21 mouse cellular contexts compared by ENCODE assay signal in genomic region chr11:5355266-5355764, GRCm38 (mm10).
A peak's percentile ranks its signal among the peaks of the same experiment; 100 is the strongest.
DNase-seq lines count a peak whose midpoint lies in the region; ATAC-seq and TF ChIP-seq lines count a peak whose summit lies in the region.
"Had no signal": no experiment of that assay in that cellular context is flagged by ENCODE, and none has a peak within 500 bp of the region (broad histone marks: within the 10 kb centered on the region; RNA-seq: fewer than 3 reads in every experiment).

No protein-coding gene starts in this region.

- H3K4me1 ChIP-seq in bone marrow macrophage, adult 2 months (ENCODE audit: control insufficient read depth, insufficient read depth, low read length) = peaks cover 37% of the 10 kb centered on the region
- H3K4me1 ChIP-seq: forebrain, embryonic 12.5 days; hindbrain, embryonic 13.5 days; limb, embryonic 13.5 days had no signal

- TF ChIP-seq POLR2A in bone marrow macrophage, adult 2 months (IDR thresholded peaks at IDR 0.05; ENCODE audit: borderline replicate concordance, low read depth, low read length) = no peak

- no peak overlapping the region for H3K4me3 ChIP-seq in left cerebral cortex, adult 2 months
- no peak overlapping the region for H3K4me3 ChIP-seq in bone marrow macrophage, adult 2 months (ENCODE audit: insufficient read depth, low read length)
- H3K4me3 ChIP-seq in macrophage (ENCODE audit: inconsistent target) = no peak overlapping the region
- H3K4me3 ChIP-seq: embryonic facial prominence, embryonic 13.5 days; forebrain, embryonic 12.5 days; hindbrain, embryonic 13.5 days; limb, embryonic 13.5 days had no signal

- H3K36me3 ChIP-seq in macrophage (ENCODE audit: inconsistent target) = no peaks in the 10 kb centered on the region
- H3K36me3 ChIP-seq: embryonic facial prominence, embryonic 13.5 days; forebrain, embryonic 12.5 days; hindbrain, embryonic 13.5 days; limb, embryonic 13.5 days had no signal

- H3K27ac ChIP-seq in left cerebral cortex, adult 2 months = peak overlapping the region; percentile 26
- H3K27ac ChIP-seq in bone marrow macrophage, adult 2 months (ENCODE audit: insufficient read depth, low read depth, low read length) = peak overlapping the region; percentile 34
- 0 out of 2 replicates have a peak overlapping the region, but pooled peaks have one; percentile 22 for H3K27ac ChIP-seq in macrophage
- H3K27ac ChIP-seq: embryonic facial prominence, embryonic 13.5 days; forebrain, embryonic 12.5 days; hindbrain, embryonic 13.5 days; kidney, postnatal 0 days; limb, embryonic 13.5 days had no signal

- 98% methylated on average over 2 of the region's 2 CpGs for WGBS in macrophage (ENCODE audit: missing documents)

- H3K79me2 ChIP-seq in macrophage (ENCODE audit: inconsistent target) = no peaks in the 10 kb centered on the region

- ATAC-seq in monocyte, adult 5-6 weeks (replicated peaks; ENCODE audit: insufficient number of reproducible peaks, low FRiP score, low TSS enrichment, poor library complexity, severe bottlenecking) = no peak
- ATAC-seq: forebrain, postnatal 0 days; intestine, embryonic 16.5 days had no signal

- DNase-seq in adrenal gland, adult 2 months = peak; percentile 31
- DNase-seq in adrenal gland, adult 18-20 months (ENCODE audit: low spot score in 2 of 2) = no peak
- DNase-seq in left cerebral cortex, adult 2 months (ENCODE audit: extremely low spot score in 1 of 2, low spot score in 2 of 2) = no peak
- no peak for DNase-seq in left cerebral cortex, adult 8-10 months (ENCODE audit: low spot score in 2 of 2)
- DNase-seq in ovary, postnatal 10 days (ENCODE audit: low spot score) = no peak
- DNase-seq: cerebellum, adult 18-20 months; cerebellum, postnatal 10 days; forebrain, postnatal 0 days; gastrocnemius, postnatal 25 days; kidney, adult 8-10 months; midbrain, embryonic 14.5 days; thymus, postnatal 4 days had no signal

- TF ChIP-seq CTCF in left cerebral cortex, adult 2 months (IDR thresholded peaks at IDR 0.05) = no peak
- no peak for TF ChIP-seq CTCF in bone marrow macrophage, adult 2 months (IDR thresholded peaks at IDR 0.05; ENCODE audit: low read depth, low read length)

- intact Hi-C loops in left cerebral cortex, adult 2 months (cut with DNase I) = no loop called here
